Mouse (Mus musculus) liver, embryonic 12.5 days (tissue): ENCODE results near the gene Grik4. TPM values are rescaled to one million over a fixed set of nuclear protein-coding genes. Genes with fewer than 3 reads are reported as not detected.
A peak's percentile ranks its signal among the peaks of the same experiment; 100 is the strongest.

Experiments used
- ATAC-seq: fragments of 200-750 bp; cut with Nextera tagmentation; 2 replicates; pipeline ENCODE4 v1.8.0; 2017; ENCODE audit warnings: moderate number of reproducible peaks, mild to moderate bottlenecking, moderate library complexity
- H3K27ac ChIP-seq: fragments of 300-500 bp; sonication (generic); 2 replicates; pipeline ENCODE4 v1.5.1; 2016; ENCODE audit warnings: mild to moderate bottlenecking
- H3K27me3 ChIP-seq: fragments of 300-500 bp; sonication (generic); replicated peaks from 2 replicates; pipeline ENCODE4 v1.6.1; 2016; ENCODE audit warnings: mild to moderate bottlenecking, moderate library complexity
- H3K36me3 ChIP-seq: fragments of 300-500 bp; sonication (generic); 2 replicates; pipeline ENCODE4 v1.6.1; 2016; ENCODE audit warnings: mild to moderate bottlenecking, moderate library complexity
- H3K4me1 ChIP-seq: fragments of 300-500 bp; sonication (generic); 2 replicates; pipeline ENCODE4 v1.6.1; 2016
- H3K4me2 ChIP-seq: fragments of 300-500 bp; sonication (generic); 2 replicates; pipeline ENCODE4 v1.6.1; 2016; ENCODE audit warnings: mild to moderate bottlenecking, moderate library complexity
- H3K4me3 ChIP-seq: fragments of 300-500 bp; sonication (generic); 2 replicates; pipeline ENCODE4 v1.5.1; 2016; ENCODE audit warnings: mild to moderate bottlenecking, moderate library complexity
- H3K9ac ChIP-seq: fragments of 300-500 bp; sonication (generic); 2 replicates; pipeline ENCODE4 v1.6.1; 2016; ENCODE audit warnings: mild to moderate bottlenecking, moderate library complexity
- H3K9me3 ChIP-seq: fragments of 300-500 bp; sonication (generic); replicated peaks from 2 replicates; pipeline ENCODE4 v1.6.1; 2016; ENCODE audit warnings: mild to moderate bottlenecking, moderate library complexity
- WGBS: fragments of 180-500 bp; shearing (Covaris S2); methylation state at CpG from one replicate; pipeline ENCODE4 v1.1.7; 2016; ENCODE audit not compliant: insufficient replicate concordance; 5-methylcytosine and 5-hydroxymethylcytosine counted together
- polyA plus RNA-seq: library from polyadenylated mRNA; unstranded; fragments of >200 nt; fragmentation: Nextera tagmentation; extraction: Ambion mirVana; gene quantifications from 2 replicates; pipeline ENCODE4 v1.2.1, GENCODE M21; 2016

Gene Grik4
- polyA plus RNA-seq, 1 experiment from 2014 or later: 2.2 TPM

GRCm38 (mm10) chr9:42724099-42724498 is 220.2 kb downstream of the Grik4 start:
- Histone ChIP-seq H3K9me3 (no peaks in the 10 kb centered on the region), H3K4me3 (no peak overlapping the region), H3K27me3 (no peaks in the 10 kb centered on the region), H3K4me1 (peaks cover 12% of the 10 kb centered on the region; the same call in 1 of the 2 replicates), H3K4me2 (no peak overlapping the region), H3K9ac (no peak overlapping the region), H3K27ac (no peak overlapping the region), H3K36me3 (no peaks in the 10 kb centered on the region)
- no peak for ATAC-seq
- 57% methylated on average over 7 of the region's 7 CpGs for WGBS

GRCm38 (mm10) chr9:42722501-42722900 is 221.8 kb downstream of the Grik4 start:
- Histone ChIP-seq H3K9me3 (no peaks in the 10 kb centered on the region), H3K36me3 (no peaks in the 10 kb centered on the region), H3K9ac (no peak overlapping the region), H3K4me1 (peaks cover 9% of the 10 kb centered on the region; the same call in 1 of the 2 replicates), H3K4me2 (no peak overlapping the region), H3K27ac (no peak overlapping the region), H3K27me3 (no peaks in the 10 kb centered on the region), H3K4me3 (no peak overlapping the region)
- no peak for ATAC-seq
- WGBS: 58% methylated on average over 4 of the region's 4 CpGs

GRCm38 (mm10) chr9:42721718-42722117 is 222.6 kb downstream of the Grik4 start:
- Histone ChIP-seq H3K9me3 (no peaks in the 10 kb centered on the region), H3K27me3 (no peaks in the 10 kb centered on the region), H3K4me1 (0 out of 2 replicates have a peak, but pooled peaks cover 4% of the 10 kb centered on the region), H3K9ac (no peak overlapping the region), H3K4me2 (no peak overlapping the region), H3K4me3 (no peak overlapping the region), H3K27ac (no peak overlapping the region), H3K36me3 (no peaks in the 10 kb centered on the region)
- 68% methylated on average over 9 of the region's 9 CpGs for WGBS
- no peak for ATAC-seq

GRCm38 (mm10) chr9:42721146-42721545 is 223.1 kb downstream of the Grik4 start:
- Histone ChIP-seq H3K27ac (no peak overlapping the region), H3K4me3 (no peak overlapping the region), H3K9ac (no peak overlapping the region), H3K27me3 (no peaks in the 10 kb centered on the region), H3K36me3 (no peaks in the 10 kb centered on the region), H3K9me3 (no peaks in the 10 kb centered on the region), H3K4me2 (no peak overlapping the region), H3K4me1 (no peaks in the 10 kb centered on the region)
- ATAC-seq: no peak
- WGBS: 68% methylated on average over 4 of the region's 4 CpGs

GRCm38 (mm10) chr9:42713912-42714311 is 230.4 kb downstream of the Grik4 start:
- H3K4me3 ChIP-seq: no peak overlapping the region
- ATAC-seq: peak; percentile 44; the same call in 1 of the 2 replicates
- no peak overlapping the region for H3K4me2 ChIP-seq
- no peak overlapping the region for H3K9ac ChIP-seq
- H3K4me1 ChIP-seq: 0 out of 2 replicates have a peak, but pooled peaks cover 3% of the 10 kb centered on the region
- no peaks in the 10 kb centered on the region for H3K36me3 ChIP-seq
- no peak overlapping the region for H3K27ac ChIP-seq
- no peaks in the 10 kb centered on the region for H3K9me3 ChIP-seq
- no peaks in the 10 kb centered on the region for H3K27me3 ChIP-seq
- 64% methylated on average over 8 of the region's 8 CpGs for WGBS

- no peaks in the 10 kb centered on the region for H3K27me3 ChIP-seq
- H3K4me1 ChIP-seq: no peaks in the 10 kb centered on the region
- H3K27ac ChIP-seq: no peak overlapping the region
- no peak overlapping the region for H3K4me2 ChIP-seq
- H3K9ac ChIP-seq: no peak overlapping the region
- H3K9me3 ChIP-seq: no peaks in the 10 kb centered on the region
- no peak overlapping the region for H3K4me3 ChIP-seq
- WGBS: 65% methylated on average over 7 of the region's 7 CpGs
- no peaks in the 10 kb centered on the region for H3K36me3 ChIP-seq
- ATAC-seq: no peak
Measured at GRCm38 (mm10) chr9:42705848-42706247, 238.4 kb downstream of the Grik4 start.

- Histone ChIP-seq H3K4me2 (no peak overlapping the region), H3K4me3 (no peak overlapping the region), H3K4me1 (no peaks in the 10 kb centered on the region), H3K27me3 (no peaks in the 10 kb centered on the region), H3K36me3 (no peaks in the 10 kb centered on the region), H3K27ac (no peak overlapping the region), H3K9ac (no peak overlapping the region), H3K9me3 (no peaks in the 10 kb centered on the region)
- no peak for ATAC-seq
- 40% methylated on average over 8 of the region's 8 CpGs for WGBS
Measured at GRCm38 (mm10) chr9:42703191-42703854, 241.0 kb downstream of the Grik4 start.

GRCm38 (mm10) chr9:42702231-42703132 is 241.8 kb downstream of the Grik4 start:
- WGBS: 68% methylated on average over 11 of the region's 11 CpGs
- Histone ChIP-seq H3K9ac (no peak overlapping the region), H3K4me3 (no peak overlapping the region), H3K27ac (no peak overlapping the region), H3K4me1 (no peaks in the 10 kb centered on the region), H3K36me3 (no peaks in the 10 kb centered on the region), H3K9me3 (no peaks in the 10 kb centered on the region), H3K27me3 (no peaks in the 10 kb centered on the region), H3K4me2 (no peak overlapping the region)
- ATAC-seq: no peak

GRCm38 (mm10) chr9:42701729-42702128 is 242.6 kb downstream of the Grik4 start:
- no peaks in the 10 kb centered on the region for H3K4me1 ChIP-seq
- H3K27me3 ChIP-seq: no peaks in the 10 kb centered on the region
- 64% methylated on average over 5 of the region's 5 CpGs for WGBS
- no peak overlapping the region for H3K27ac ChIP-seq
- H3K9ac ChIP-seq: no peak overlapping the region
- no peaks in the 10 kb centered on the region for H3K9me3 ChIP-seq
- no peak overlapping the region for H3K4me2 ChIP-seq
- ATAC-seq: no peak
- no peak overlapping the region for H3K4me3 ChIP-seq
- H3K36me3 ChIP-seq: no peaks in the 10 kb centered on the region

GRCm38 (mm10) chr9:42693024-42693423 is 251.3 kb downstream of the Grik4 start:
- Histone ChIP-seq H3K4me3 (no peak overlapping the region), H3K4me2 (no peak overlapping the region), H3K27ac (no peak overlapping the region), H3K9ac (no peak overlapping the region), H3K27me3 (no peaks in the 10 kb centered on the region), H3K4me1 (no peaks in the 10 kb centered on the region), H3K36me3 (no peaks in the 10 kb centered on the region), H3K9me3 (no peaks in the 10 kb centered on the region)
- no peak for ATAC-seq
- WGBS: 68% methylated on average over 8 of the region's 8 CpGs

- Histone ChIP-seq H3K4me3 (no peak overlapping the region), H3K27ac (no peak overlapping the region), H3K4me1 (no peaks in the 10 kb centered on the region), H3K36me3 (no peaks in the 10 kb centered on the region), H3K9me3 (no peaks in the 10 kb centered on the region), H3K27me3 (no peaks in the 10 kb centered on the region), H3K4me2 (no peak overlapping the region), H3K9ac (no peak overlapping the region)
- WGBS: 28% methylated on average over 4 of the region's 4 CpGs
- no peak for ATAC-seq
Measured at GRCm38 (mm10) chr9:42688143-42688542, 256.1 kb downstream of the Grik4 start.

GRCm38 (mm10) chr9:42686104-42686503 is 258.2 kb downstream of the Grik4 start:
- no peaks in the 10 kb centered on the region for H3K4me1 ChIP-seq
- H3K27me3 ChIP-seq: no peaks in the 10 kb centered on the region
- no peak overlapping the region for H3K27ac ChIP-seq
- H3K4me3 ChIP-seq: no peak overlapping the region
- no peak for ATAC-seq
- H3K9ac ChIP-seq: no peak overlapping the region
- no peaks in the 10 kb centered on the region for H3K9me3 ChIP-seq
- whole genome bisulfite sequencing: 55% methylated on average over 5 of the region's 5 CpGs
- no peak overlapping the region for H3K4me2 ChIP-seq
- no peaks in the 10 kb centered on the region for H3K36me3 ChIP-seq
